Mouse (Mus musculus): ENCODE measurements around the gene Tnp2.

Gene Tnp2

DNA sequence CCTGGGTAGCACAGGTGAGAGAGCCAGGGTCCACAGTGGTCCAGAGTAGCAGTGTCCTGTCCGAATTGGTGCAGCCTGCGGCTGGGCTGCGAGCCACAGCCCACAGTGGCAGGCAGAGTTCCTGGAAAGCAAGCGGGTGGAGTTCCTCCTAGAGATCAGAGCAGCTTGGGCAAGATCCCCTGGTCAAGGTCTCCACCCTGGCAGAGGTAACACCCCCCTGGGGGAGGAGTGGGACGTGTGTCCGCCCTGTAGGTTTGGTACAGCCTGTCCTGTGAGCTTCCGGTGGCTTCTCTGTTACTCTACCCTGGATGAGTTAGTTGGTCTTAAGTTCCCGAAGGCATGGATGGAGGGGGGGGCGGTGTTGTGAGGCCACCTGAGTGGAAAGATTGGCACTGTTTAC, 19.6 kb downstream of the Tnp2 start:
- no peak for DNase-seq (ENCODE audit: low spot score)

DNA sequence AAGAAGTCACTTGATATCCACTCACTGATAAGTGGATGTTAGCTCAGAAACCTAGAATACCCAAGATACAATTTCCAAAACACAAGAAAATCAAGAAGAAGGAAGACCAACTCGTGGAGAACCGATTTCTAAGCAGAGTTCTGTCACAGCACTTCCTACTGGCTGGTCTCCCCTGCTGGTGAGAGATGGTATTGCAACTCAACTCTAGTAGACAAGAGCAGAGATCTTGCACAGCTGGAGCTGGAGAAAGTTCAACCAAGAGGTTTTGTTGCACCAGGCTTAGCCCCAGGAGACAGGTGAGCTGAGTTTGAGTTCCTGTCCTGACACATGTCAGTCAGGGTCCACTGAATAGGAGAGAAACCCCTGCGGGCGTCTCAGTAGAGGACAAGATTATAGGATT, 21.3 kb downstream of the Tnp2 start:
- DNase-seq (ENCODE audit: low spot score): peak; percentile 85

DNA sequence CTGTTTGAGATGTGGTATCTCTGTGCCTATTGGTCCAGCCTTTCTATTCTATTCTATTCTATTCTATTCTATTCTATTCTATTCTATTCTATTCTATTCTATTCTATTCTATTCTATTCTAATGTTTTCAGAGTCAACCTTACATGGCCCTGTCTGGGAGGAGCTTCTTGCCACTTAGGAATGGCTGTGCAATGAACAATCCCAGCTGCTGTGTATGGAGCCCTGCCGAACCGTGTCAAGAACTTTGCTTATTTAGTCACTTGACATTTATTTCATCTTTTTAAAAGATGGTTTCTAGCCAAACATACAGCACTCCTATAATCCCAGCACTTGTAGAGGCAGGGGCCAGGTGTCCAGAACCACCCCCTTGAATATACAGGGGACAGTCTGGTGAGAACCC, 24.1 kb downstream of the Tnp2 start:
- peak; percentile 49 for DNase-seq (ENCODE audit: low spot score)

DNA sequence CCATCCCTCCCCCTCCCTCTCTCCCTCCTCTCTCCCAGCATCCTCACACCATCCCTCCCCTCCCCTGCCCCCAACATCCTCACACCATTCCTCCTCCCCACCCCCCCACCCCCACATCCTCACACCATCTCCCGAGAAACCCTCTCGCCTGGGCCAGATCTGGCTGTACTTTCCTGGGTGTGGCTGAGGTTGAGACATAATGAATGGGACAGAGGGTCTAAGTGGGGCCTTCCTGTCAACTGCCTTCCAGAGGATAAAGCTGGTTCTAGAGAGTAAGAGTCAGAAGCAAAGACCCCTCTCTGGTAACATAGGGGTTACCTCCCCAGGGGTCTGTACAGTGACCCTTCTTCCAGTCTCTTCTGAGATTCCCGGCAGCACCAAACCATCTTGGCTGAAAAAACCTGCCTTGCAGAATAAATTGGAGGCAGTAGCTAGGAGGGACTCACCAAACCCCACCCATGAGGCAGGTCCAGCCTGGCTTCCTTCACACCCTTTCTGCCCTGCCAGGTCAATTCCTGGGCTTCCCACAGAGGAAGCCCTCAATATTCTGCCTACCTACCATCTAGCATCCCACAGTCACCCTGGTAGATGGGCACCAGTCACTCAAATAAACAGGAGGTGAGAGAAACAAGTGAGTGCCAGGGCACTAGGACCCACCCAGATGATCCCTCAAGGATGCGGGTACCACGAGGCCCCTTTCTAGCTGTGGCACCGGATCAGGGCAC, 24.8 kb downstream of the Tnp2 start:
- no peak for DNase-seq (ENCODE audit: low spot score)

DNA sequence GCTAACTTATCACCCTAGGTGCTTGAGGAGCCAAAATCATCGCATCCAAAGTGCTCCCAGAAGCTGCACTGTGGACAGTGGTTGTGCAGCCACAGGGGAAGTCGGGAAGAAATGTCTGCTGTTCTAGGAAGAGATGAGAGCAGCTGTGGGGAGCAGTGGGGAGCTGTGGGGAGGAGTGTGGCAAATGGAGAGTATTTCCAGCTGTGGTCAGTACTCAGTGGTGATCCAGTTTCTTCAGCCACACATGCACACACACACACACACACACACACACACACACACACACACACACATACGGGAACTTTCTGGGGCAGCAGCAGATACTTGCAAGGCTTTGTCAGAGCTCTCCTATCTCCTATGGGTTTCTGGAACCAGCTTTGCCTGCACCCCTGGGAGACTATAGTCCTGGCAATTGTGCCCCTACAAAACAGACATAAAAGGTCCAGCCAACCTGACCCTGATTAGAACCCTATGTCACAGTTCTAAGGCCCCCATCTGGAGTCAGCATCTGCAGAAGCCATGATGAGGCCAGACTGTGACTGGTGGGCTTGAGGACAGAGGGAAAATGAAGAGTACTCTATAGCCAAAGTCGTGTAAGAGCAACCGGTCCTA, 25.8 kb downstream of the Tnp2 start:
- no peak for DNase-seq (ENCODE audit: low spot score)

DNA sequence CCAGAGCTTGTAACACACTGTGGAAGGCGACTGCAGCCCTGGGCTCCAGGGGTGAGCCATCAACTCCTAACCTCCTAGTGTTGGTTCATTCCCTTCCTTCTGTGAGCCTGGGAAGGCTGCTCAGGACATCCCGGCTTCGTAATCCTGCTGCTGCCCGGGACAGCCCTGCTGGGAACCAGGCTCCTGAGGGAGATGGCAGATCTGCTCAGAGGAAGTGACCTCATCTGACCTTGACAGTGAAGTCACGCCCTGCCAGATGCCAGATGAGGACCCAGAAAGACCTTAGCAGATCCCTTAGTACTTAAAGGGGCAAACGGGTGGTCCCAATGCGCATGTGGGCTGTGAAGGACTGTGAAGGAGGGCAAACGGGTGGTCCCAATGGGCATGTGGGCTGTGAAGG, 27.3 kb downstream of the Tnp2 start:
- no peak for DNase-seq (ENCODE audit: low spot score)

DNA sequence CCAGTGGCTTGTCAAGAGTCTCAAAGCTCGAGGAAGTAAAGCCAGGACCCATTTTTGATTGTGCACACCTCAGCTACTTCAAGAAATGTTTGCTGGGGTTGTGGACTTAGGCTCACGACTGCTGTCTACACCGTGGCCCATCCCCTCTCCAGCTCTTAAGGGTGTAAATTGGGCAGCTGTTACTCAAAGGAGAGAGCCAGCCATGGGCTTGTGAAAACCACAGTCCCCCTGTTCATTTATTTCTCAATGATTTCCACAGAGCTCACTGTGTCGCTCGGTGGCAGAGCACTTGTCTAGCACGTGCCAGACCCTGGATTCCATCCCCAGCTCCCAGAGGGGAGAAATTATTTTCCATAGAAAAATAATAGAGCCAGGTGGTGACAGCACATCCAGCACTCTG, 32.3 kb downstream of the Tnp2 start:
- DNase-seq (ENCODE audit: low spot score): no peak

DNA sequence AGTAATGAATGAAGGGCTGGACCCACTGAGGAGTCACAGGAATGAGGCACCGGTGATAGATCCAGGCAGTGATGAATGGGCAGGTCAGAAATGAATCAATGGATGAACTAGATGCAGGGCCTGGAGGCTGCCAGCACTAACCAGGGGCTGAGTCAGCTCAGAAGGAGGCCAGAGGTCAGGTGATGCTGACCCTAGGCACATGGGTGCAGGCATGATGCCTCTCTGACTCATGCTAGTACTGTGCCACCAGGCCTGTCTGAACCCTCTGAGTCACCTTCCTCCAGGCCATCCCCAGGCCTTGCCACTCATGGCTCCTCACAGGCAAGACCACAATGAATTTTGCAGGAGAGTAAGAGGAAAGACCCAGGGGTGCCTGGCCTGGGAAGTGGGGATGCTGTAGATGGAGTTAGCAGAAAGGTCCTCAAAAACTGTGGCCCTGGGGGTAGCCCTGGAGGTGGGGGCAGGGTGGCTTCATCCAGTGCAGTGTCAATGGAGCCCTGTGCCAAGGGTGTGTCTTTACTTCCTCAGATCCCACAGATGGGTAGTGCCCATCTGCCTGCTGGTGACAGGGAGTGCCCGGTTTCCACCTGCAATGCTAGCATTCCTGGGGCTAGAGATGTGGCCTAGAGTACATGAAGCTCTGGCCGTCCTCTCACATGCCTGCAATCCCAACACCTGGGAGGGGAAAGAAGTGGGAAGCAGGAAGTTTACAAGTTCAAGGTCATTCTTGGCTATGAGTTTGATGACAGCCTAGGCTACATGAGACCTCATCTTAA, 33.8 kb downstream of the Tnp2 start:
- DNase-seq (ENCODE audit: low spot score): peak; percentile 49

DNA sequence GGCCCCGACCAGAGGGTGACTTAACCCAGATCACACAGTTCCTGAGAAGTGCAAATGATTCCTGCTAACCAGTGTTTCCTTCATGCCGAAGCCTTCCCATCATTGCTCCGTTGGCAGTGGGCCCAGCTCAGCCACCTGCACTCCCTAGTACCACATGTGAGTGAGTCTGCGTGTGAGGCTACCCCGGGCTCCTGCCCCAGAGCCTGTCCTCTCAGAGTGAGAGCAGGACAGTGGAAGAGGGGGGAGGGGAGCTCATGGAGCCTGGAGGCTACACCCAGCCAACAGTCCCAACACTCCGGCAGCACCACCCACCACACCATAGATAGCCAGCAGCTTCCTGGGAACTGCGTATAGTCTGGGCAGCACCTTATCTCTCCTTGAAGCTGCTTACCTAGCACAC, 38.6 kb downstream of the Tnp2 start:
- DNase-seq (ENCODE audit: low spot score): no peak

DNA sequence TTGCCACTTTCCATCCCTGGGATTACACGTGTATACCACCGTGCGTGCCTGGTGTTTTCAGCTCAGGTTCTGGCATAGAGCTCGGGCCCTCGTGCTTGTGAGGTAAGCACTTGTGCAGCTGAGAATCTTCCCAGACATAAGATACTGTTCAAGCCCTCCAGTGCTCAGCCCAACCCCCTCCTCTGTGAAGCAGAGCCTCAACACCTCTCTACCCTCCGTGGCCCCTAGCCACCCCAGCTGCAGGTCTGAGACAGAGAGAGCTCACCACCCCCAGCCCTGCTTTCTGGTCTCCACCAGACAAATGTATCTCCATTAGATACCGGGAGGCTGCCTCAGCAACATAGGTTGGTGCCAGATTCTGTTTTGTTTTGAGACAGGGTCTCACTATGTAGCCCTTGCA, 39.2 kb downstream of the Tnp2 start:
- no peak for DNase-seq (ENCODE audit: low spot score)

DNA sequence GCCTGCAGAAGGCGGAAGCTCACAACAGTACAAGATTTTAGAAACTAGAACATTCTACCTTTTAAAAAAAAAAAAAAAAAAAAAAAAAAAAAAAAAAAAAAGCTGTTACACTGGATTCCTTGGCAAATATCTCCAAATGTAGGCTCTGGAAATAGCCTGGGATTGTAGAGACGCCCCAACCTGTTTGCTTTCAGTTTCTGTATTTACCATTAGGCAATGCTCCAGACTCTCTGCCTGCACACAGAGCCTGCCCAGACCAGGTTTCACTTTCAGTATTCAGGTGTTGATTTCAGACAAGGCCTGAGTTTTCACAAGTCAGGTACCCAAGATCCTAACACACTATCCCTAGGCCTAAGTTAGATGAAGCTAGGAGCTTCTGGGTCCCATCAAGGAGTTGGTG, 47.4 kb downstream of the Tnp2 start:
- no peak for DNase-seq (ENCODE audit: low spot score)

DNA sequence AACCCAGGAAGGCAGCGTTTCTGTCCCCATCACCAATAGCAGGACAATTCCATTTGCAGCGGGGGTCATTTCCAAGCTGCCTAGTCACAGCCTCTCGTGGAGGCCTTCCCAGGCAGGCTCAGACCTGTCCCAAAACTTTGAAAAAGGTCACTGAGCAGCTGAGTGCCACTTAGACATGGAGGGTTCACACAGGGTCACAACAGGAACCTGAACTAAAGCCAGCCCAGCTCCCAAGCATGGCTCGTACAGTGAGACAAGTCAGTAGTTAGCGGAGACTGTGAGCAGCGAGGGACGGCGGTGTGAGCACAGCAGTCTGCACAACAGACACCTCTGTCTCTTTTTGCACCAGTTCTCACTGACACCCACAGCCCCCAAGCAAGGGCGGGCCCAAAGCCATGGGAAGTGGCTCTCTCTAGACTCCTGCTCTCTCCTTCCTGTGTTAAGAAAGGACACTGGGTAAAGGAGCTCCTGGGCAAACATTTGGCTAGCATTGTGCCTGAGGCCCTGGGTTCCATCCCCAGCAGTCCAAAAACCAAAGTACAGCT, 48.5 kb downstream of the Tnp2 start:
- no peak for DNase-seq (ENCODE audit: low spot score)

DNA sequence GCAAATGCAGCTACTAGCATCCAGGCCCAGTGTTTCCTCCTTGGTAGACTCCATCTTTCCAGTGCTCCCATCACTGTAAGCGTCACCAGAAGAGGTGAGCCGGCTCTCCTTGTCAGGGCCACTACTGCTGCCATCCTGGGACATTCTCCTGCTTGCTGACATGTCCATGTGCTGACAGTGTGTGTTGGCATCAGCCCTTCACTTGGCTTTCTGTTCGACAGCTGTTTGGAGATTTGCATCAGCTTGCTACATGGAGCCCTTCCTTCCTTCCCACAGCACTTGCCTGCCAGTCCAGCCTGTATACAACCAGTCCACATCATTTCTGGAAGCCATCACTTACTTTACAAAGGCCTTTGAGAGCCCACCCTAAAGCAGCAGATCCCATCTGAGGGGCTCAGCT, 49.6 kb downstream of the Tnp2 start:
- no peak for DNase-seq (ENCODE audit: low spot score)

Measured in urinary bladder, postnatal 14 days (tissue).